Mouse (Mus musculus) heart, embryonic 11.5 days (tissue): ENCODE data around the gene Acsbg2. TPM values are rescaled to one million over a fixed set of nuclear protein-coding genes. Genes with fewer than 3 reads are reported as not detected.

Source experiments
- polyA plus RNA-seq: library from polyadenylated mRNA; unstranded; fragments of >200 nt; fragmentation: Nextera tagmentation; extraction: Ambion mirVana; gene quantifications from 2 replicates; pipeline ENCODE4 v1.2.1, GENCODE M21; 2014

Gene Acsbg2
- polyA plus RNA-seq, 1 experiment from 2014 or later, result not detected

Other genes with a start within 250 kb of the Acsbg2 start
- 54.1 and 62.2 TPM in 2 replicates for gene Lonp1, start 247.6 kb downstream of the Acsbg2 start, polyA plus RNA-seq
- gene Catsperd, start 246.3 kb downstream of the Acsbg2 start, polyA plus RNA-seq, result 0.20 and 0.42 TPM in 2 replicates
- 65.9 and 66.2 TPM in 2 replicates for gene Ranbp3, start 201.2 kb downstream of the Acsbg2 start, polyA plus RNA-seq
- gene Ndufa11, start 156.7 kb downstream of the Acsbg2 start, polyA plus RNA-seq, result 651 and 677 TPM in 2 replicates
- 11.9 and 13.4 TPM in 2 replicates for gene Vmac, start 156.4 kb downstream of the Acsbg2 start, polyA plus RNA-seq
- 4.6 and 5.2 TPM in 2 replicates for gene Nrtn, start 116.9 kb downstream of the Acsbg2 start, polyA plus RNA-seq
- 28.4 and 32.1 TPM in 2 replicates for gene Dus3l, start 109.7 kb downstream of the Acsbg2 start, polyA plus RNA-seq
- 0.97 and 1.0 TPM in 2 replicates for gene Prr22, start 104.2 kb downstream of the Acsbg2 start, polyA plus RNA-seq
- 3.2 and 3.3 TPM in 2 replicates for gene Rfx2, start 43.4 kb downstream of the Acsbg2 start, polyA plus RNA-seq
- 0.26 and 0.44 TPM in 2 replicates for gene 1700061G19Rik, start 1.0 kb upstream of the Acsbg2 start, polyA plus RNA-seq
- 14.2 and 20.1 TPM in 2 replicates for gene Mllt1, start 61.0 kb upstream of the Acsbg2 start, polyA plus RNA-seq
- not detected in 2 replicates for gene Acer1, start 107.7 kb upstream of the Acsbg2 start, polyA plus RNA-seq
- gene Clpp, start 115.9 kb upstream of the Acsbg2 start, polyA plus RNA-seq, result 124 and 130 TPM in 2 replicates
- gene Alkbh7, start 122.9 kb upstream of the Acsbg2 start, polyA plus RNA-seq, result 49.4 and 50.8 TPM in 2 replicates
- 0.50 and 0.72 TPM in 2 replicates for gene Pspn, start 125.6 kb upstream of the Acsbg2 start, polyA plus RNA-seq
- gene Gtf2f1, start 136.8 kb upstream of the Acsbg2 start, polyA plus RNA-seq, result 40.0 and 41.3 TPM in 2 replicates
- gene Gm17949, start 137.0 kb upstream of the Acsbg2 start, polyA plus RNA-seq, result 0.17 and 0.18 TPM in 2 replicates
- gene Khsrp, start 157.1 kb upstream of the Acsbg2 start, polyA plus RNA-seq, result 28.8 and 33.5 TPM in 2 replicates
- gene Slc25a41, start 167.2 kb upstream of the Acsbg2 start, polyA plus RNA-seq, result not detected in 2 replicates
- 0.31 and 0.72 TPM in 2 replicates for gene Crb3, start 184.7 kb upstream of the Acsbg2 start, polyA plus RNA-seq
- gene Slc25a23, start 185.4 kb upstream of the Acsbg2 start, polyA plus RNA-seq, result 11.6 and 13.3 TPM in 2 replicates
- 0.49 and 0.58 TPM in 2 replicates for gene Dennd1c, start 204.1 kb upstream of the Acsbg2 start, polyA plus RNA-seq
- gene Tubb4a, start 213.3 kb upstream of the Acsbg2 start, polyA plus RNA-seq, result 12.2 and 15.6 TPM in 2 replicates
- 5.5 and 6.7 TPM in 2 replicates for gene Tnfsf9, start 230.9 kb upstream of the Acsbg2 start, polyA plus RNA-seq